Mouse (Mus musculus): ENCODE data around the gene Uap1. TPM values are rescaled to one million over a fixed set of nuclear protein-coding genes. Genes with fewer than 3 reads are reported as not detected.
"Not testable (repeated sequence)": the region's sequence is repeated elsewhere in the genome, so short reads cannot be mapped to it uniquely, and the experiment has no call there.

Uap1 gene
- total RNA-seq, 2 experiments from 2014 or later, result 45.5 to 50.7 TPM

- DNase-seq, result no peak
These were observed 63.0 kb downstream of the Uap1 start for GRCm38 (mm10) chr1:170111651-170112226.

- DNase-seq, result peak; percentile 73 to 80
These were observed 64.0 kb downstream of the Uap1 start, which contains the start of gene Ddr2 for GRCm38 (mm10) chr1:170110516-170111332. Gene Ddr2, minus strand, starts transcription at chr1:170110762.

GRCm38 (mm10) chr1:170109776-170110515, 64.8 kb downstream of the Uap1 start:
- DNase-seq, result peak; percentile 41 to 53

GRCm38 (mm10) chr1:170102814-170103213, 71.9 kb downstream of the Uap1 start:
- DNase-seq, result not testable (repeated sequence)

Other genes starting within 250 kb of the Uap1 start
- gene Ccdc190, start 246.3 kb downstream of the Uap1 start, total RNA-seq (2021), result under 1 TPM in 1 of 2 experiments, not detected in 1; 0.31 TPM
- 10 to 100 TPM; 15.0 TPM for gene Hsd17b7, start 205.7 kb downstream of the Uap1 start, total RNA-seq (2021)
- gene Ddr2, start 64.2 kb downstream of the Uap1 start, total RNA-seq (2021), result 10 to 100 TPM; 20.8 to 22.1 TPM
- 10 to 100 TPM; 25.5 to 26.0 TPM for gene Uhmk1, start 40.4 kb upstream of the Uap1 start, total RNA-seq (2021)
- gene Sh2d1b2, start 57.8 kb upstream of the Uap1 start, total RNA-seq (2021), result not detected
- gene Sh2d1b1, start 102.4 kb upstream of the Uap1 start, total RNA-seq (2021), result under 1 TPM in 1 of 2 experiments, not detected in 1; 0.15 TPM
- 10 to 100 TPM in 1 of 2 experiments, 1 to 10 TPM in 1; 8.2 to 10.7 TPM for gene Gm7694, start 131.4 kb upstream of the Uap1 start, total RNA-seq (2021)
- not detected for gene Spata46, start 133.8 kb upstream of the Uap1 start, total RNA-seq (2021)